Mouse (Mus musculus) hindlimb bud, embryonic 11.5 days (tissue): ENCODE measurements around the gene Acvr2b.
"Not testable (repeated sequence)": the region's sequence is repeated elsewhere in the genome, so short reads cannot be mapped to it uniquely, and the experiment has no call there.

Experiments
- DNase-seq: peaks from one replicate; pipeline ENCODE4 v3.0.0-alpha.2; 2012; ENCODE audit warnings: low read depth, low spot score; ENCODE audit errors: extremely low spot score

Acvr2b gene

DNA sequence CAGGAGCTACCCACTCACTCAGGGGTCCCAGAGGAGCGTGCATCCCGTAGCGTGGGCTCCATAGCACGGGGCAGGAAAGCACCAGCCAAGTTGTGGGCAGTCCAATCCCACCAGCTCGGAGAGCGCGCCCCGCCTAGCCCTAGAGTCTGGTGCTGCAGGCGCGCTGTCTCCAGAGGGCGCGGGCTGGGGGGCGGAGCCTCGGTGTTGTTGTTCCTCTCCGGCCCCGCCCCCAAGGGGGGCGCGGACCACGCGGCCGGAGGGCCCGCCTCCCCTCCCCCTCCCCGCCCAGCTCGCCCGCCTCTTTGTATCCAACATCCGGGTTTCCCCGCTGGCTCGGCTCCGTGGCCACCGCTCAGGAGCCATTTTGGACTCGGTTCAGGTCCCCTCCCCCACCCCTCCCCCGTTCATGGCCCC lies at the start of gene Acvr2b:
Gene Acvr2b, plus strand, starts transcription at position 318 of the 414 bp plus-strand sequence.
- peak; percentile 88 for DNase-seq

DNA sequence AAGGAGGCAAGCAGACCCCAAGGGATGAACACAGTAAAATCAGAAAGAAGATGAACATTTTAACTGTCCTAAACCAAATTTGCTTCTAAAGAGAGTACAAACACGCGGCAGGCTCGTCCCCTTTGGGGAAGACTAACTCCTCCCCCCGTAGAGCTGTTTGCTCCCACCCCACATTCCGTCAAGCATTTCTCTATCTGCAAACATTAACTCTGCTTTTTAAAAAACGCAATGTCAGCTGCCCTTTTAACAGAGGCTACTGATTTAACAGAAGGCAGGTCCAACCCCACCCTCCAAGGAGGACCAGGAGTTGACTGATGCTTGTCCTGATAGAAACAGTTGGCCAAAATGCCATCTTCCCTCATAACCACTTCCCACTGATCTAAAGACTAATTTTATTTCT lies 48.0 kb upstream of the Acvr2b start:
- DNase-seq: no peak

DNA sequence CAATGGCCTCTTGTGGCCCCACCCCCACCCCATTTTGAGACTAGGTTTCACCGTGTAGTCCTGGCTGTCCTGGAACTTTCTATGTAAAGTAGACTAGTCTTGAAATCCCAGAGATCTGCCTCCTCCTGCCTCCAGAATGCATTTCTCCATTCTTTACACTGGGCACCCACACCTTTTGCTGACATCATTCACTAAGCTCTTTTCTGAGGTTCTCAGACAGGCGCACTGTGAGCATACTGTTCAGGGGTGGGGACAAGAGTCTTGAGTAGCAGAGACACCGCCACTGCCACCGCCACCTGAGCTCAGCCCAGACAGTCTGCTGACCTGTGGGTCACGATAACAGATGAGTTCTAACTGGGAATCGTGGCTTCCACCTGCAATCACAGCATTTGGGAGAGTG lies 46.0 kb upstream of the Acvr2b start:
- no peak for DNase-seq

DNA sequence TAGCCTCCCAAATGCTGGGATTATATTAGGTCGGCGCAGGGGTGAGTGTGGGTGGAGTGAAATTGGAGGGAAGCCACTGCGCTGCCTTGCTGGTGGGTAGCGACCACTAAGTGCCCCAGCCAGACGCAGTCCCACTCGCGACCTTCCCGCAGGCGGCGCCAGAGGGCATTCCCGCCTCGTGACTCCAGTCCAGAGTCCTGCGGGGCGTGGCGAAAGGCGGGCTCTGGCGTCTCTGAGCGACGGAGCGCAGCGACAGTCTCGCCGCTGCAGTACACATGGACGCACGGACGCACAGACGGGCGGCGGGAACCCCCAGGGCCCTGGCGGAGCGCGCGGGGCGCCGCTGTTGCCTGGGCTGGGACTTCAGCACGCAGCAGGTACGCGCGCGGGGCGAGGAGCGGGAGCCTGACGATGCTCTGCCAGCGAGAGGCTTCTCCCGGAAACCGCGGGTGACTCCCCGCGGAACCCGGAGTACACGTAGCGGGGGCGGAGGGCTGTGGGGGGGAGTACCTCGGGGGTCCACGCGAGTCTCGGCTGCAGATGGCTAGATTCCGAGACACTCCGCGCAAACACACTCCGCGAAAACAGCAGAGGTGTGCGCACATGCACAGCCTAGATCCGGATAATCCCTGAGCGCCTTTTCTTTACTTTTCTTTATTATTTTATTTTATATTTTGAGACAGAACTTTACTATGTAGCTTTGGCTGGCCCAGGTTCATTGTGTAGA lies 44.4 kb upstream of the Acvr2b start, which contains the start of gene Xylb:
Gene Xylb, plus strand, starts transcription at position 51 of the 727 bp plus-strand sequence.
- DNase-seq: peak; percentile 57

DNA sequence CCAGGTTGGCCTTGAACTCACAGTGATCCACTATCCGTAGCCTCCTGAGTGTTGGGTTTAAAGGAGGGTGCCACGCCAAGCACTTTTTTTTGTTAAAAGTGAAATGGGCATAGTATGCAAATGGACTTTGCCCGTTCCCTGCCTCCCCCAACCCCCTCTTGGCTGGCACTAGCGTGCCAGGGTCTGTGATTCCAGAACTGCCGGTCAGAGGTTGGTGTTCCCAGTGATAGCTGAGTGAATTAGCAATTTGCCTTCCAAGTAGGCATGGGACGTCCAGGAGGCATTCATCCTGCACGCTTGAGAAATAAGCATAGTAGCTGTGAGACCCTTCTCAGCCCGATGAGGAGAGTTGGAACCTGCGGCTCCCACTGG lies 43.9 kb upstream of the Acvr2b start:
- DNase-seq: no peak

DNA sequence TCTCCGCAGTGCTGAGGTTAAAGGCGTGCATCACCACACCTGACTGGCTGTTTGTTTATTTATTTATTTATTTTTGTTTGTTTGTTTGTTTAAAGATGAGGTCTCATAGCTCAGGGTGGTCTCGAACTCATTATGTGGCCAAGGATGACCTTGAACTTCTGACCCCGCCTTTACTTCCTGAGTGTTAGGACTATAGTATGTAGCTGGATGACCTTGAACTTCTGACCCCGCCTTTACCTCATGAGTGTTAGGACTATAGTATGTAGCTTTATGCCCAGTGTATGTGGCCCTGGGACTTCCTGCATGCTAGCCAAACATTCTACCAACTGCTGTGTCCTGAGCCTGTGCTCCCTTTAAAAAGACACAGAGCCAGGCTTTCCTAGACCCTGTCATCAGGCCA lies 40.5 kb upstream of the Acvr2b start:
- DNase-seq: no peak

DNA sequence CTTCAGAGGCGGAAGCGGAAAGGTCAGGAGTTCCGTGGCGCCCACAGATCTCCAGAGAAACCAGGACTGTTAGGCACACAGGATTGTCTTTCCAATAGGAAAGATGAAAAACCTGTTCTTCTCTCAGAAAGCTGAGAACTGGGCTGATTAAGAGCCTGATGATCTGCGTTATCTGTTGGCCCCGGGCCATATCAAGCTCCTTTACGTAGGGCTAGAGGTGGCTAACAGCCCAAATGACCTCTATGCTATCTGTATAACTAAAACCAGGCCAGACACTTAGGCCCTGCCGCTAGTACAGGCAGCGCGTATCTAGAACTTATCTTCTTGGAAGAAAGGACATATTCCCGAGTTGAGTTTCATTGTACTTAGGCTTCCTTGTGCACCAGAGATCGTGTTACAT lies 38.7 kb upstream of the Acvr2b start:
- DNase-seq: no peak

DNA sequence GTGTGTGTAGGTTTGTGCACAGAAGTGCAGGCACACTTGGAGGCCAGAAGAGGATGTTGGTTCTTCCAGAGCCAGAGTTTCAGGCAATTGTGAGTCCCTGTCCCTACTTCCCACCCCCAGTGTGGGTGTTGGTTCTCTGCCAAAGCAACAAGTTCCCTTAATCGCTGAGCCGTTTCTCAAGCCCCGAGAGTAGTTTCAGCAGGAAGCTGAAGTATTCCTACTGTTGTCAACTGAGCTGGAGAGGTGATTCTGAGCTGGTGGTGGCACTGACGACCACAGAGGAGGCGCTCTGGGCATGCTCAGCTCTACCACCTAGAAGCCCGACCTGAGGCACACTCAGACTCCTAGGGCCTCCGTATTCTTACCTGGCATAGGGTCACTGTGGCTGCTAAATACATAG lies 36.6 kb upstream of the Acvr2b start, which contains the start of gene Slc22a14:
Gene Slc22a14, minus strand, starts transcription at position 270 of the 400 bp plus-strand sequence.
- no peak for DNase-seq

DNA sequence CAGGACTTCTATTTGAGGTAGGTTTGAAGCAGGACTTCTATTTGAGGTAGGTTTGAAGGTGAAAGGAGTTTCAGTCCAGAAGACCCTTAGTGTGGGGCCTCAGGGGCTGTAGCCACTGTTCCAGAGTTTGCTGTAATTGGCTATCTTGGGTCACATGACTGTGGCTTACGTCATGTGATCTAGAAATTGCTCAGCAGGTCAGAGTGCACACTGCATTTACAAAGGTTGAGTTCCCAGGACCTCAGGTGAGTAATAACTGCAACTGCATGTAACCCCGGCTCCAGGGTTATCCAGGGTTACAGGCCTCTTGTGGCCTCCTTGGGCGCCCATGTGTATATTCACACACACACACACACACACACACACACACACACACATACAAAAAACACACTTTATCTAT lies 33.6 kb upstream of the Acvr2b start:
- DNase-seq: no peak

DNA sequence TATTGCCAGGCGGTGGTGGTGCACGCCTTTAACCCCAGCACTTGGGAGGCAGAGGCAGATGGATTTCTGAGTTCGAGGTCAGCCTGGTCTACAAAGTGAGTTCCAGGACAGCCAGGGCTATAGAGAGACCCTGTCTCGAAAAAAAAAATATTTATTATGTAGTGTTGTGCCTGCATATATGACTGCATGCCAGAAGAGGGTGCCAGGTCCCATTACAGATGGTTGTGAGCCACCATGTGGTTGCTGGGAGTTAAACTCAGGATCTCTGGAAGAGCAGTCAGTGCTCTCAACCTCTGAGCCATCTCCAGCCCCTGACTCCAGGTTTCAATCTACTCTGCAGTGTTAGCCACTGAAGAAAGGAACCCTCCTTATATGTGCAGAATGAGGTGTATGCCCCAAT lies 31.1 kb upstream of the Acvr2b start:
- not testable (repeated sequence) for DNase-seq

DNA sequence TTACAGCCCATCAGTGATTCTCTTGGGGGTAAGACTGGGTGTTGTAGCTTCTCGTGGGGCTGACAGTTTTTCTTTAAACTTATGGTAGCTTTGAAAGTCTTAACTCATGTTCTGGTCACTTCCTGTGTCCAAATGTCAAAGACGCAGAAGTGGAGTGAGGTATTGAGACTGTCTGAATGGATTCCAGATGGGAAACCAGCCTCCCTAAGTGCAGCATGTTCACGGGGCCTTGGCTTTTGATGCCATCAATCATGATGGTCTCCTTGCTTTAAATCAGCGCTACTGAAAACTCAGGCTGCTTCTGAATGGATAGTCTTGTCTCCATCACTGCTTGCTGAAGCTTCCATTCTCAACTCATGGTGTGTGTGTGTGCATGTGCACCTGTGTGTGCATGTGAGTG lies 30.7 kb upstream of the Acvr2b start:
- DNase-seq: no peak

DNA sequence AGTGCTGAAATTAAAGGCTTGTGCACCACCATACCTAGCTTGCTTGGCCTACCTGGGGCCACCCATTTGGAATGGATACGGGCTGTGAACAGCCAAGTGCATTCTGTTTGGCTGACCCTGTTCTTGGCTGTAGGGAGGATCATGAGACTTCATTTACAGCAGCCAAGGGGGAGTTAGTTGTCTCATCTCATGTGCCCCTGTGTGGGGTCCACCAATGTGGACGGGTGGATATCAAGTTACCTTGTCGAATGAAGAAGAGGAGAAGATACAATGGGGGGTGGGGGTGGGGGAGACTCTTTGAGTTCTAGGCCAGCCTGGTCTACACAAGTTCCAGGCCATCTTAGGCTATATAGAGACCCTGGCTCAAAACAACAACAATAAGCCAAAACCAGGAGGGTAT lies 26.9 kb upstream of the Acvr2b start:
- DNase-seq: no peak

DNA sequence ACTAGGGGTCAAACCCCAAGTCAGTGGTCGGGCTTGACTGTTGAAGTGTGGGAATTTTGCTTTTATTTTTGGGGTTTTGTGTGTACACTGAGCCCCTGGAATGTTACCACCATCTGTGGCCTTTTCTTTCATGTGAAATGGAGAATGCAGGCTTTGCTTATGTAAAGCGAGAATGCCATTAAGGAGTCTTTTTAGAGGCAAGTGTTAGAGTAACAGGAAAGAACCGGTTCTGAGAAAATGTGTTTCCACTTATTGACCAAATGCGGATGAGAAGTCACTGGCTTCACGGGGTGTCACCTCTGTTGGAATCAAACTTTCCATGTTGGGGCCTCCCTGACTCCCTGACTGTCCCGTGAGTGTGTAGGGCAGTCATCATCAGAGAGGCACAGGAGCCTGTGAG lies 26.4 kb upstream of the Acvr2b start:
- no peak for DNase-seq

DNA sequence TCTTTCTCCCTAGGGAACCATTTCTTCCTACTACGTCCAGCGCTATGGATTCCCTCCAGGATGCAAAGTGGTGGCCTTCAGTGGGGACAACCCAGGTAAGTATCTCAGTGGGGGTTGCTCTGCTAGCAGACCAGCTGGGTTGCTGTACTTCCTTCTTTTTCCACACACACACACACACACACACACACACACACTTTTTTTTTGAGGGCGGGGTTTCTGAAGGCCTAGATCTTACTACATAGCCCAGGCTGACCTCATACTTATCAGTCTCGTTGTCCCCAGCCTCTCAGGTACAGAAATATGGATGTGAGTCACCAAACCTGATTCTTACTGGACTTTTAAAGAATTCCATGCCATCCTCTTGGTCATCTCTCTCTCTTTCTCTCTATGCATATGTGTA lies 23.7 kb upstream of the Acvr2b start:
- no peak for DNase-seq

DNA sequence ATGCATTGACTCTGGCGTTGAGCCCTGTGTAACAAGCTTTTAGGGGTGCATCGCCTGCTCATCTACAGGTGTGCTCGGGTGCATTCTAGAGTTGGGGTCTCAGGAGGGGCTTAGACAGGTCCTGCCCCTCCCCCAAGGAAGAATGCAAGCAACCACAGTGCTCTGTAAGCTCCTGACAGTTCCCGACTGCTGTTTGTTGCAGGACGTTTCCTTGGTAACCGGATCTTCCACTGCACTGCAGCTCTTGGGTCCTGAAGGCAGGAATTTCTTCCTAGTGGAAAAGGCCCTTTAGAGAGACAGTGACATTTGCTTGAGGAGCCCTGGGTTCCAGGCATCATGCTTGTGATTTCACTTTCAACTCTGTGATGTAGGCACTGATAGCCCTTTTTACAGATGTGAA lies 19.3 kb upstream of the Acvr2b start:
- DNase-seq: no peak

DNA sequence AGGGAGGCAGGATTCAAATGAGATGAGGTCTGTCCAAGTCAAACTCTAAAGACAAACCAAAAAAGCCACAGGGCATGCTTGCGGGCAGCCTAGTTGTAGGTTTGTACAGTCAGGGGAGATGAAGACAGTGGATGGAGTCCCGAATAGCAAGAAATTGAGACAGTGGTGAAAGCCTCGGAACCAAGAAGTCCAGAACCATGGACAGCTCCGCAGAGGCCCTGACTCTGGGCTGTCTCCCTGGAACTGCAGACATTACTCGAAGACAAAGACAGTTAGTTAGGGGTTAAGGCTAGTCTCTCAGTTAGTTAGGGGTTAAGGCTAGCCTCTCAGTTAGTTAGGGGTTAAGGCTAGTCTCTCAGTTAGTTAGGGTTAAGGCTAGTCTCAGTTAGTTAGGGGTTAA lies 13.0 kb upstream of the Acvr2b start:
- DNase-seq: no peak

DNA sequence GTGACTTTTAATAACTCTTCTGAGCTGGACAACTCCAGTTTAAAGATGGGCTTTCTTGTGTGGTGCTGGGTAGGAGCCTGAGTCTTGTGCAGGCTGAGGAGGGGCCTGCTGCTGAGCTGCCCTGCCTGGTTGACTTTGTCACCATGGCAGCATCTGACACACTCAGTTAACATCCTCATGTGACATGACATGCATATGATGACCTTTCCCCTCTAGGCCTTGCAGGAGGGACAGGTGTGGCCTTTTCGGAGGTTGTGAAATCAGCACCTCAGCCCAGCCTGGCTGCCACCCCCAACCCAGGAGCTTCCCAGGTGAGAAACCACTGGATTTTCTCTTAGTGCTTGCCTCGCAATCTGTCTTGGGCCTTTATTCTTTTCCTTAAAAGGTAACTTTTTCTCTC lies 11.7 kb upstream of the Acvr2b start:
- DNase-seq: no peak

DNA sequence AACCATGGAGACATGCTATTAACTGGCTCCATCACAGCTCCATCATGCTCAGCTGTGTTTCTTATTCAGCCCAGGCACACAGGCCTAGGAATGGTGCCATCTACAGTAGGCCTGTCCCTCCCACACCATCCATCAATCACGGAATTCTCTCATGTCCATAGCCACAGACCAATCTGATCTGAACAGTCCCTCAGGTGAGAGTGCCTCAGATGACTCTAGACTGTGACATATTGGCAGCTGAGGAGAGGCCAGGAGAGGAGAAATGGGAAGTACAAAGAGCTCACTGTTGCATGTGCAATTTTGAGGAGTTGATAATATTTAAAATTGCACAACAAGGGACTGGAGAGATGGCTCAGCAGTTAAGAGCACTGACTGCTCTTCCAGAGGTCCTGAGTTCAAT lies 7.1 kb upstream of the Acvr2b start:
- DNase-seq: no peak

DNA sequence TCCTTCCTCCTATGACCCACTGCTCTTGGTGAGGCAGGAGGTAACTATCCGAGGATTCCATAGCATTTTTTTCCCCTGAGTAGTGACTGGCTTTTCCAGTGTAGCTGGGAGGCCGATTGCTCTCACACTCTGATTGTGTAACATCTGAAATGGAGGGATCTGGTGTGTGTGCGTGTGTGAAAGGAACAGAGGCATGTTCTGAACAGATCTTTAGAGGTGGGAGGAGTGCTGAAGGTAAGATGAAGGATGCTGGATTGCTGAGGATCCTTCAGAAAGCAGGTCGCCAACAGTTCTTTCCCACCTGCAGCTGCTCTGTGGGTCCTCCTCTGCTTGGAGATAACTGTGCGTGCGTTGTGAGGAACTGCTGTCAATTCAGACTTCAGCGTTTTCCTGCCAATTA lies 567 bp upstream of the Acvr2b start:
- DNase-seq: no peak

DNA sequence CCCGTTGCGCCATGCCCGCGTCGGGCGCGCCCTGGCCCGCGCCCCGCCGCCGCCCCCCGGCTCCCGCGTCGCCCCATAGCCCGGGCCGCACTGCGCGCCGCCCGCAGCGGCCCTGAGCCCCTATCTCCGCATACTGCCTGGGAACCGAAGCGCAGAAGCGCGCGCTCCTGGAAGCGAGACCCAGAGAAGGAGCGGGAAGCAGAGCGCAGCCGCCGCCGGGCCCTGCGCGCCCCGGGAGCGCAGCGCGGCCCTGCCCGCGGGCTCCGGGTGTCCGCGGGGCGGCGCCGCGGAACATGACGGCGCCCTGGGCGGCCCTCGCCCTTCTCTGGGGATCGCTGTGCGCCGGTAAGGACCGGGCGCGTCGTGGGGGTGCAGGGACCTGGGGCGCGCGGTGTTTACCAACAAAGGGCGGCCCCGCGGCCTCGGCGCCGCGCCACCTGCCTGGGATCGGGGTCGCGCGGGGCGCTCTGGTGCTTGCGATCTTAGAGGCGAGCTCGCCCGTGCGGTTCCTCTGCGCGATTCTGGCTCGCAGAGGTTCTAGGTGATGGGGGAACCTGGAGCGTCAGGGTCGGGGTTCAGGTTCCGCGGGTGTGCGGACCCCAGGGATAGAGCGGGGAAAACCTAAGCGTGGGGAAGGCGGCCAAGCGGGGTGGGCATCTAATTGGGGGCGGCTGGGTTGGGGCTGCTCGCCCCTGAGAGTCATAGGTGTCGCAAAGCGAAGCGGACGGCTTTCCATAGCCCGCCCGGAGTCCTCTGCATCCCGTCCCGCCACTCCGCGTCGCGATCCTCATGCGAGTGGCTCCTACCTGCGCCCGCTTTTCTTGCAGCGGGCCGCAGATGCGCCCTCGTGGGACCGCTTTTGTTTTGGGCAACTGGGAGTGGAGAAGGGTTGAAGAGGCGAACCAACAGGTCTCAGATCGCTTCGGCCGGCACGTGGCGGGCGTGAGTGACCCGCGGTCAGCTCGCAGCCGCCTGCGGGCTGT lies 626 bp downstream of the Acvr2b start:
- no peak for DNase-seq

DNA sequence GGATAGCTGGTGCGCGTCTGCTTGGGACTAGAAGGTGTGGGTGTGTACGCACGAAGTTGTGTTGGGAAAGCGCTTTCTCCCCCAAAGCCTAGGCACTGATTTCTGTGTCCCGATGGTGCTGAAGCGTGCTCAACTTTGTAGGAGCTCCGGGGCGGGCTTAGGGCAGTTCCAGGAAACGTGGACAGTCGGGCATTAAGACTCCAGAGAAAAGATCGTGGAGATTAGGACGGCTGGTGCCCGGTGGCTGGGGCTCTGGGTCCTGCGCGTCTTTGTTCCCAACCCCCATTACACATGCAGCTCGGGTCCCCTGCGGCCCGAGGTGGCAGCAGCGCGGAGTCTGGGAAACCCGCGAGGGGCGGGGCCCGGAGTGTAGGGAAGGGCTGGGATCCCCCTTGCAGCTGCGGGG lies 1.3 kb downstream of the Acvr2b start:
- no peak for DNase-seq

DNA sequence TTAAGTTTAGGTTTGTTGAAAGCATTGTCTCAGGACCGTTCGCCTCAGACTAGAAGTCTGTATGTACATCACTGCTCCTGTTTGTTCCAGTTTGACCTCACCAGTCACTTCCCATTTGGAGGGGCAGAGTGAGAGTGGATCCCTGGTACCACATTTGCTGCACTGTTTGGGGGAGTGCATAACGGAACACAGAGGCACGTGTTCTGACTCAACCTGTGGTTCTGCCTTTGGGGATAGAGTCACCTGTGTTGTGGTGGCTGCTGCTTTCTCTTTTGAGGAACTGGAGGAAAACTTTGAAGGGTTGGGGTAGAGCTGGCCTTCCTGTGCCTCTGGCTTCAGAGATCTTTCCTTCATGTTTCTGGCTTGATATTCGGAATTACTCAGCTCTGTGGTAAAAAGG lies 2.2 kb downstream of the Acvr2b start:
- no peak for DNase-seq
